Mouse (Mus musculus) lung, postnatal 0 days (tissue): ENCODE results near the gene Abhd12b. TPM values are rescaled to one million over a fixed set of nuclear protein-coding genes. Genes with fewer than 3 reads are reported as not detected.

ENCODE experiments used
- ATAC-seq: fragments of 200-750 bp; cut with Nextera tagmentation; 2 replicates; pipeline ENCODE4 v1.8.0; 2017; ENCODE audit warnings: moderate library complexity
- DNase-seq: peaks from one replicate; pipeline ENCODE4 v3.0.0-alpha.2; 2016; ENCODE audit warnings: low spot score
- H3K27ac ChIP-seq: fragments of 300-500 bp; sonication (generic); 2 replicates; pipeline ENCODE4 v1.5.1; 2014; ENCODE audit warnings: antibody characterized with exemption, mild to moderate bottlenecking, low read length, mixed read lengths
- H3K27me3 ChIP-seq: fragments of 300-500 bp; sonication (generic); replicated peaks from 2 replicates; pipeline ENCODE4 v1.6.1; 2014; ENCODE audit warnings: low read length, mixed read lengths; ENCODE audit not compliant: insufficient read depth
- H3K36me3 ChIP-seq: fragments of 300-500 bp; sonication (generic); 2 replicates; pipeline ENCODE4 v1.6.1; 2014; ENCODE audit warnings: low read length, mixed read lengths; ENCODE audit not compliant: insufficient read depth
- H3K4me1 ChIP-seq: fragments of 300-500 bp; sonication (generic); 2 replicates; pipeline ENCODE4 v1.6.1; 2014; ENCODE audit warnings: antibody characterized with exemption, low read depth, low read length, mixed read lengths; ENCODE audit not compliant: insufficient read depth
- H3K4me2 ChIP-seq: fragments of 300-500 bp; sonication (generic); replicated peaks from 2 replicates; pipeline ENCODE4 v1.6.1; 2014; ENCODE audit warnings: low read depth, mild to moderate bottlenecking, low read length, moderate library complexity, mixed read lengths
- H3K4me3 ChIP-seq: fragments of 300-500 bp; sonication (generic); 2 replicates; pipeline ENCODE4 v1.5.1; 2014; ENCODE audit warnings: low read depth, low read length
- H3K9ac ChIP-seq: fragments of 300-500 bp; sonication (generic); replicated peaks from 2 replicates; pipeline ENCODE4 v1.6.1; 2014; ENCODE audit warnings: low read depth, mild to moderate bottlenecking
- H3K9me3 ChIP-seq: fragments of 300-500 bp; sonication (generic); 2 replicates; pipeline ENCODE4 v1.6.1; 2016; ENCODE audit warnings: low read length, mixed read lengths
- CTCF ChIP-seq: IDR thresholded peaks from 2 replicates; pipeline ENCODE4 v1.5.1; 2016; ENCODE audit warnings: antibody characterized with exemption, mild to moderate bottlenecking
- EP300 ChIP-seq: IDR thresholded peaks from 2 replicates; pipeline ENCODE4 v1.6.1; 2016; ENCODE audit warnings: antibody characterized with exemption, mild to moderate bottlenecking, control low read depth
- WGBS: fragments of 180-500 bp; shearing (Covaris S2); extraction: QIAGEN DNeasy Blood & Tissue Kit; methylation state at CpG from one replicate; pipeline ENCODE4 v1.1.7; 2014; 5-methylcytosine and 5-hydroxymethylcytosine counted together
- polyA plus RNA-seq: library from polyadenylated mRNA; unstranded; fragments of >200 nt; fragmentation: Nextera tagmentation; extraction: Ambion mirVana; gene quantifications from 2 replicates; pipeline ENCODE4 v1.2.1, GENCODE M21; 2015

The Abhd12b gene
- polyA plus RNA-seq, 1 experiment from 2014 or later = 0.57 TPM

DNA sequence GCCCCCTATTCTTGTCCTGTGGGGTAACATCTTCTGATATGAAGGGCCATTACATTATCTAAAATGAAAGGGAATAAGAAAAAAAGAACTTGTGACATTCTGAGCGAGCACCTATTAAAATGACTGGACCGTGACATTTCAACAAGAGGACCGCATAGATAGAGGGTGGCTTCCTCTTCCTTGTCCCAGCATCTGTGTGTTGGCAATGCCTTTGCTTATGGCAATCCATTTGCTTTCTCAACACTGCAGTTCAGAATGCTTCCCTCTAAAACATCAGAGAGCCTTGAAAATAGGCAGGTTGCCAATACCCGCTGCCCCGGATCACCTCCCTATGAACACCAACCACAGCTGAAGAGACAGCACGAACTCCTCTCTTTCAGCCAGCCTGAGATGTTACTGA, 44.0 kb upstream of the Abhd12b start:
- ATAC-seq (no peak), DNase-seq (peak; percentile 43)
- no peaks in the 10 kb centered on the region for H3K9me3 ChIP-seq
- H3K9ac ChIP-seq = no peak overlapping the region
- no peak overlapping the region for H3K27ac ChIP-seq
- H3K36me3 ChIP-seq = no peaks in the 10 kb centered on the region
- peak overlapping the region; percentile 98 for H3K4me2 ChIP-seq
- H3K27me3 ChIP-seq = no peaks in the 10 kb centered on the region
- 35% methylated on average over 6 of the region's 6 CpGs for WGBS
- TF ChIP-seq EP300 (no peak), CTCF (no peak)
- H3K4me1 ChIP-seq = peaks cover 13% of the 10 kb centered on the region; the same call in 1 of the 2 replicates
- H3K4me3 ChIP-seq = peak overlapping the region; percentile 86; the same call in 1 of the 2 replicates

DNA sequence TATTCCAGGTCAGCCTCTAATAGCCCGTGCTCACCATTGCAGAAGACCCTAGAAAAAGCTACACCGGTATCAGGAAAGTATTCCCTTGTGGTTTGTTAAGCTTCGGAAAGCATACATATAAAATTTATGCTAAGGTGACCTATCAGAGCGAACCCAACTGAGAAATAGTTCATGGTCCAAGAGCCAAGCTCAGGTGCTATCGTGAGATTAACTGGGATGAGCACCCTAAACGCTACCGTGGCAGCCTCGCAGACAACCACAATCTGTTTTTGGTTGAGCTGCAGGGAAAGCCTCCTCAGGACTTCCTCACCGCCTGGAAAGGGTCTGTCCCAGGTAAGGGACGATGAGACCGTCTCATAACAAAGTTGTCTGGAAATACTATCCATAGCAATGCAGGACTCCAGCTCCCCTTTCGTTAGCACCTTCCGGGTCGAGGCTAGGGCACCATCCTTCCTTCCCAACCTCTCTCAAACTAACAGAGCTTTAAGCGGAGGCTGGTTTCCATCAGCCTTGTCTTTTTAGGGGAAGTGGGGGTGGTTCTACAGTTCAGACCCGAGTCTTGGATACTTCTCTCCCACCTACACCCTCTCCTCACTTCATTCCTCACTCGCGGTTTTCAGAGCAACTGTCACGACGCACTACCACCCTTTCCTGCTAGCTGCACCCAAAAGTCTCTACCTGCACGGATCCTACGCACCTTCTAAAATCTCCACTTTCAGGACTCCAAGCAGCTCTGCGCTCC, 43.4 kb upstream of the Abhd12b start:
- Histone ChIP-seq H3K27ac (peak overlapping the region; percentile 91; the same call in 1 of the 2 replicates), H3K27me3 (no peaks in the 10 kb centered on the region), H3K36me3 (no peaks in the 10 kb centered on the region), H3K9ac (peak overlapping the region; percentile 82), H3K9me3 (no peaks in the 10 kb centered on the region), H3K4me1 (peaks cover 13% of the 10 kb centered on the region; the same call in 1 of the 2 replicates), H3K4me3 (peak overlapping the region; percentile 86), H3K4me2 (peak overlapping the region; percentile 98)
- ATAC-seq (no peak), DNase-seq (no peak)
- TF ChIP-seq EP300 = no peak
- no peak for TF ChIP-seq CTCF
- 8% methylated on average over 23 of the region's 23 CpGs for WGBS

DNA sequence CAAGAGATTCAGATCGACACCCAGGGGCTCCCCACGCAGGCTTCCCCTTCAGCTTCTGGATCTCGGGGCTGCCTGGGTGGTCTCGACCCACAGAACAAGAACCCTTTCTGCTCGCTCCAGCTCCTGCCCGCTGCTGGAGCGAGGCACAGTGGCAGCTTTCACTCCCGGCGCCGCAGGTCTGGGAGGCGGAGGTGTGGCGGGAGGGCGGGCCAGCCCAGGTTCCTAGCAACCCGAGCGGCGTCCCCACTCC, 42.9 kb upstream of the Abhd12b start:
- Histone ChIP-seq H3K9ac (peak overlapping the region; percentile 82), H3K27me3 (no peaks in the 10 kb centered on the region), H3K4me1 (peaks cover 13% of the 10 kb centered on the region; the same call in 1 of the 2 replicates), H3K36me3 (no peaks in the 10 kb centered on the region), H3K9me3 (no peaks in the 10 kb centered on the region), H3K4me3 (peak overlapping the region; percentile 86), H3K27ac (peak overlapping the region; percentile 91; the same call in 1 of the 2 replicates), H3K4me2 (peak overlapping the region; percentile 98)
- ATAC-seq (peak; percentile 75), DNase-seq (peak; percentile 65)
- TF ChIP-seq CTCF (no peak), EP300 (no peak)
- 1% methylated on average over 13 of the region's 16 CpGs for WGBS

DNA sequence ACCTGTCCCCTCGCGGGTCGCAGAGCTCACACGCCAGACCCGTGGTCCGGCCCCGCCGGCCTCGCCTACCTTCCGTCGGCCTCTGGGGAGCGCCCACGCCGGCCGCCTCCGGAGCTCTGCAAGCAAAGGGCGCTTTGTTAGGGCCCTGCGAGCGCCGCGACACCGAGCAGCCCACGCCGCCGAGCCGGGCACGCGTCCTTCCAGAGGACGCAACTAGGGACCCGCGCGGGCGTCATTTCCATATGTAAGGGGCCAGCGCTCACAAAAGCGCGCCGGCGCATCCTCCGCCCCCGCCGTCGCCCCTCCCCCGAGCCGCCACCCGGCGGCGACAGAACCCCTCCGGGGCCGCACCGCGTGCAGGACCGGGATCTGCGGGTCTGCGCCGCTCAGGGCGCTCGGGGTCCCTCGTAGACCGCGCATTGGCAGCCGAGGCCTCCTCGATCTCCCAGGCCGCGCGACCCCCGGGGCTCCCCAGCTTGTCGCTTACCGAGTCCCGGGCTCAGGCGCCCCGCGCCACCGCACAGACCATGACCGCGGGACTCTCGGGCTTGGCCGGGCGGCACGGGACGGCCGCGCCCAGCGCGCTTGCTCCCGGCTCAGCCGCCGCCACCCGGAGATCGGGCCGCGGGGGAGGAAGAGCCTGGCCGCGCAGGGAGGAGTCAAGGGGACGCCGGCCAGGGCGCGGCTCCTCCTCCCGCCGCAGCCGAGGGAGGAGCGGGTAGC, 42.4 kb upstream of the Abhd12b start:
- Histone ChIP-seq H3K27ac (peak overlapping the region; percentile 91), H3K9ac (peak overlapping the region; percentile 82), H3K36me3 (no peaks in the 10 kb centered on the region), H3K9me3 (no peaks in the 10 kb centered on the region), H3K4me1 (peaks cover 13% of the 10 kb centered on the region; the same call in 1 of the 2 replicates), H3K4me2 (peak overlapping the region; percentile 98), H3K4me3 (peak overlapping the region; percentile 86), H3K27me3 (no peaks in the 10 kb centered on the region)
- DNase-seq (peak; percentile 93), ATAC-seq (peak; percentile 94)
- TF ChIP-seq EP300 (no peak), CTCF (peak; percentile 4; the same call in 1 of the 2 replicates)
- under 1% methylated on average over 61 of the region's 101 CpGs for WGBS

DNA sequence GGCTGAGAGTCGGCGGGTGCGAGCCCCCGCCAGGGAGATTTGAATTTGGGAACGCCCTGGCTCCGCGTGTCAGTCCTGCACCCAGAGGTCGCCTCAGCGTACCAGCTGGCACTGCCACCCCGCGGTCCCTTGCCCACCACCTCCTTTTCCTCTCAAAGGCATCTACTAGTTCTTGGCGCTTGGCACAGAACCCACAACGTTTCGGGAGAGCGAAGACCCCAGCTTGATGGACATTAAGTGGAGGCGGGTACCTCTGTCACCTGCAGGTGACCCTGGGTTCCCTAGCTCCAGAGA, 41.9 kb upstream of the Abhd12b start:
- H3K4me1 ChIP-seq = peaks cover 13% of the 10 kb centered on the region; the same call in 1 of the 2 replicates
- WGBS = 1% methylated on average over 15 of the region's 16 CpGs
- H3K27ac ChIP-seq = peak overlapping the region; percentile 91; the same call in 1 of the 2 replicates
- H3K4me2 ChIP-seq = peak overlapping the region; percentile 98
- DNase-seq (no peak), ATAC-seq (no peak)
- H3K4me3 ChIP-seq = peak overlapping the region; percentile 86
- no peaks in the 10 kb centered on the region for H3K36me3 ChIP-seq
- no peak overlapping the region for H3K9ac ChIP-seq
- no peaks in the 10 kb centered on the region for H3K9me3 ChIP-seq
- TF ChIP-seq EP300 (no peak), CTCF (peak; percentile 17; the same call in 1 of the 2 replicates)
- no peaks in the 10 kb centered on the region for H3K27me3 ChIP-seq

DNA sequence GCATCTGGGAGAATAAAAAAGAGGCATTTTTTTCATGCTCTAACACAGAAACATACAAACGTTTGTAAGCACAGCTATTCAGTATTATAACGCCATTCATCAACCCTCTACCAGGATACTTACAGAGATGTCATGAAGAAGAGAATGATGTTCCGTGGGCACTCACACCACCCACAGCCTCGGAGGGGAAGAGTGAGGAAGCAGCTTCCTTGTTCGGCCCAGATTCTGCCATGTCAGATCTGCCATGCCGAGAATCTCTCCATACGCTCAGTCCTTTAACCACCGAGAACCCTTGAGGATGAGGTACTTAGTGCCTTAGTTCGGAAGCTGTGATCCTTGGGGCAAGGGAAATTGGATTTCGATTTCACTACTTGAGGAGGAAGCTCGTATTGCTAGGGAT, 40.6 kb upstream of the Abhd12b start, which contains the start of gene Nin:
Gene Nin, minus strand, starts transcription at position 367 of the 400 bp plus-strand sequence.
- H3K27ac ChIP-seq = no peak within 1 kb of the TSS

More for the DNA sequence above, 40.6 kb upstream of the Abhd12b start, which contains the start of gene Nin:
- no peaks in the 10 kb centered on the region for H3K9me3 ChIP-seq
- no peak within 1 kb of the TSS for H3K9ac ChIP-seq
- peaks cover 13% of the 10 kb centered on the region; the same call in 1 of the 2 replicates for H3K4me1 ChIP-seq
- H3K4me2 ChIP-seq = no peak within 1 kb of the TSS
- H3K36me3 ChIP-seq = no peaks in the 10 kb centered on the region
- H3K4me3 ChIP-seq = no peak within 1 kb of the TSS
- DNase-seq = no peak
- H3K27me3 ChIP-seq = no peaks in the 10 kb centered on the region
- WGBS = 71% methylated on average over 11 of the region's 11 CpGs
- TF ChIP-seq EP300 (no peak), CTCF (no peak)
- ATAC-seq = no peak
